ENCODE assay signal across 36 mouse cellular contexts in the genomic region with DNA sequence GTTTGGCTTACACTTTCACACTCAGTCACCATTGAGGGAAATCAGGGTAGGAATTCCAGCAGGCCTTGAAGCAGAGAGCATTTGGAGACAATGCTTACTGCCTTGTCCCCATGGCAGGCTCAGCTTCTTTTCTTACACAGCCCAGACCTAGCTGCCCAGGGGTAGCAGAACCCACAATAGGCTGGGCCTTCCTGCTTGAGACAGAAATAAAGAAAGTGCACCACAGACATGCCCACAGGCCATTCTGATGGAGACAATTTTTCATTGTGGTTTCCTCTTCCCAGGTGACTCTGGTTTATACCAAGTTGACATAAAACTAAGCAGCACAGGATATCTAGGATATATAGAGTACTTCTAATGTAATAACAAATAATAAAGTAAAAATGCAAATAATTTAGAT.
"Had no signal": no experiment of that assay in that cellular context is flagged by ENCODE, and none has a peak within 500 bp of the region (broad histone marks: within the 10 kb centered on the region; RNA-seq: fewer than 3 reads in every experiment).

No protein-coding gene starts in this region.

- H3K4me1 ChIP-seq: heart, embryonic 10.5 days; heart, embryonic 12.5 days; heart, embryonic 13.5 days; heart, embryonic 15.5 days; hindbrain, embryonic 10.5 days; hindbrain, embryonic 12.5 days; hindbrain, embryonic 13.5 days; hindbrain, embryonic 15.5 days; intestine, embryonic 15.5 days; kidney, embryonic 15.5 days had no signal

- H3K27ac ChIP-seq: heart, embryonic 10.5 days; heart, embryonic 13.5 days; heart, embryonic 15.5 days; hindbrain, embryonic 10.5 days; hindbrain, embryonic 12.5 days; hindbrain, embryonic 13.5 days; hindbrain, embryonic 14.5 days; hindbrain, embryonic 15.5 days; hindbrain, postnatal 0 days; intestine, embryonic 15.5 days; kidney, embryonic 15.5 days; kidney, postnatal 0 days; layer of hippocampus, adult 2 months; left cerebral cortex, adult 2 months had no signal

- H3K4me2 ChIP-seq: heart, embryonic 11.5 days; heart, embryonic 12.5 days; heart, embryonic 13.5 days; heart, embryonic 15.5 days; hindbrain, embryonic 12.5 days; hindbrain, embryonic 13.5 days; hindbrain, embryonic 14.5 days; hindbrain, embryonic 15.5 days; intestine, embryonic 15.5 days; kidney, embryonic 15.5 days had no signal

- H3K9me3 ChIP-seq: heart, embryonic 10.5 days; heart, embryonic 12.5 days; heart, embryonic 13.5 days; heart, embryonic 15.5 days; hindbrain, embryonic 10.5 days; hindbrain, embryonic 12.5 days; hindbrain, embryonic 13.5 days; hindbrain, embryonic 15.5 days; intestine, embryonic 15.5 days; kidney, embryonic 15.5 days had no signal

- DNase-seq: heart, postnatal 10 days; heart, postnatal 14 days; heart, postnatal 36 days; heart, postnatal 4 days; kidney, adult 11 months; kidney, adult 18-20 months; kidney, adult 2 months; kidney, adult 8-10 months; kidney, adult 9 months; kidney, postnatal 10 days; kidney, postnatal 14 days; kidney, postnatal 25 days; kidney, postnatal 36 days; kidney, postnatal 4 days; layer of hippocampus, adult 9-11 months; layer of hippocampus, postnatal 36 days had no signal

- H3K36me3 ChIP-seq: heart, embryonic 10.5 days; heart, embryonic 12.5 days; heart, embryonic 13.5 days; heart, embryonic 15.5 days; hindbrain, embryonic 10.5 days; hindbrain, embryonic 12.5 days; hindbrain, embryonic 13.5 days; hindbrain, embryonic 15.5 days; intestine, embryonic 15.5 days; kidney, embryonic 15.5 days had no signal

- H3K9ac ChIP-seq: heart, embryonic 12.5 days; heart, embryonic 13.5 days; heart, embryonic 15.5 days; hindbrain, embryonic 12.5 days; hindbrain, embryonic 13.5 days; hindbrain, embryonic 14.5 days; hindbrain, embryonic 15.5 days; intestine, embryonic 15.5 days; kidney, embryonic 15.5 days had no signal

- H3K27me3 ChIP-seq: heart, embryonic 12.5 days; heart, embryonic 13.5 days; heart, embryonic 15.5 days; hindbrain, embryonic 12.5 days; hindbrain, embryonic 13.5 days; hindbrain, embryonic 15.5 days; intestine, embryonic 15.5 days; kidney, embryonic 15.5 days had no signal

- ATAC-seq: hindbrain, embryonic 16.5 days; hindbrain, postnatal 0 days; inflammation-experienced regulatory T-cells, adult 6 months; intestine, embryonic 15.5 days; intestine, embryonic 16.5 days; intestine, postnatal 0 days had no signal

- H3K4me3 ChIP-seq: heart, embryonic 10.5 days; heart, embryonic 12.5 days; heart, embryonic 13.5 days; heart, embryonic 15.5 days; hindbrain, embryonic 10.5 days; hindbrain, embryonic 12.5 days; hindbrain, embryonic 13.5 days; hindbrain, embryonic 15.5 days; intestine, embryonic 15.5 days; kidney, embryonic 15.5 days; layer of hippocampus, adult 2 months; left cerebral cortex, adult 2 months had no signal
